Mouse (Mus musculus) retina, adult 2 months (tissue): Measurements from ENCODE around the gene Napsa.

Experiments
- DNase-seq: peaks from one replicate; pipeline ENCODE4 v3.0.0-alpha.2; 2012; ENCODE audit warnings: low read depth, low spot score

Gene Napsa

DNA sequence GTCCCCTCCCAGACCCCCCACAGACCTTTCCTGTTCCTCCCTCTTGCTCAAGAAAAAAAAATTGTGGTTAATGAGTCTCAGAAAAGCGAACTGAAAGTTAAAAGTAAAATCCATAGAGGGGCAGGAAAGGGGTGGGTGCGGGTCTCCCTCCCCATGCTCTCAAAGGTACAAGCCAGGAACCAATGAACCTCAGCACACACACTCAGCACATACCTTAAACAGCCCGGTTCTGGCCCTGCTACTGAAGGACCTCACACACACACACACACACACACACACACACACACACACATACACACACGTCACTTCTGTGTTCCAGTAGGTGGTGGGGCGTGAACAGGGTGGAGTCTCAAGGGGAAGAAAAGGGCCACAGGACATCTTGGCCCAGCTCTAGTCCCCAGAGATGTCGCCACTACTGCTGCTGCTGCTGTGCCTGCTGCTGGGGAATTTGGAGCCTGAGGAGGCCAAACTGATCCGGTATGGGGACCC lies at the start of gene Napsa:
Gene Napsa (plus strand): TSS at position 168 of the 489 bp plus-strand sequence.
- DNase-seq, result no peak

DNA sequence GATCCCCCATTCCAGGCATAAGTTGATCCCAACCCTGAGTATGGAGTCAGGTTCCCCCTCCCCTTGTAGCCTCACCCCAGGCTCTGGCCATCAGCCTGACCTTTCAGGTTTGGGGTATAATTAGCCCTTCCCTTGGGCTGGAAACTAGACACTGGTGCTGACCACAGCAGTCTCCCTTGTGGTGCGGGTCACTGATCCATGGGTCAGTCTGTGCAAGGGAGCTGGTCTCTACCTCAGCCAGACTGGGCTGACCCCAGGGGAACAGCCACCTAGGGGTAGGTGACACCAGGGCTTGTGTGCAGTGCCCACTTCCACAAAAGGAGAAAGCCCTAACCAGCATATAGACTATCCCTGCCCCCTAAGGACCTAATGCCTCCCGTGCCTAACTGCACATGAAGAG lies 49.1 kb upstream of the Napsa start:
- DNase-seq, result no peak

DNA sequence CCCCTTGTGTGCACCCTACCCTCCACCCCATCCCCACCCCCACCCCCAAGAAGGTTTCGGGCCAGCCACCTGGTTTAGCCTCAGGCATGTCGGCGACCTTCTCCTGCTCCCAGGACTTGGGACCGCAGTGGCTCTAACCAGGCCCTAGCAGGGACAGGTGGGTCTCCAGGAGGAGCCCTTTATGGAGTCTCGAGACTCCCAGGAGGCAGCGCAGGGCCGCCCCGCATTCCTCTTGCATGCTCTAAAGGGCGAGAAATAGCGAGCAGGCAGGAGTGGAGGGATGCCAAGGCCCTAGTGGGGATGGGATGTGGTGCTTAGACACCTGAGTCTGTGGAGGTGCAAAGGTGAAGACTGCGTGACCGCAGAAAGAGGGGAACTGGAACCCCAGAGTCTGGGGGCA lies 47.7 kb upstream of the Napsa start, which contains the start of gene Mybpc2:
Gene Mybpc2 (minus strand): TSS at position 155 of the 400 bp plus-strand sequence.
- no peak for DNase-seq

DNA sequence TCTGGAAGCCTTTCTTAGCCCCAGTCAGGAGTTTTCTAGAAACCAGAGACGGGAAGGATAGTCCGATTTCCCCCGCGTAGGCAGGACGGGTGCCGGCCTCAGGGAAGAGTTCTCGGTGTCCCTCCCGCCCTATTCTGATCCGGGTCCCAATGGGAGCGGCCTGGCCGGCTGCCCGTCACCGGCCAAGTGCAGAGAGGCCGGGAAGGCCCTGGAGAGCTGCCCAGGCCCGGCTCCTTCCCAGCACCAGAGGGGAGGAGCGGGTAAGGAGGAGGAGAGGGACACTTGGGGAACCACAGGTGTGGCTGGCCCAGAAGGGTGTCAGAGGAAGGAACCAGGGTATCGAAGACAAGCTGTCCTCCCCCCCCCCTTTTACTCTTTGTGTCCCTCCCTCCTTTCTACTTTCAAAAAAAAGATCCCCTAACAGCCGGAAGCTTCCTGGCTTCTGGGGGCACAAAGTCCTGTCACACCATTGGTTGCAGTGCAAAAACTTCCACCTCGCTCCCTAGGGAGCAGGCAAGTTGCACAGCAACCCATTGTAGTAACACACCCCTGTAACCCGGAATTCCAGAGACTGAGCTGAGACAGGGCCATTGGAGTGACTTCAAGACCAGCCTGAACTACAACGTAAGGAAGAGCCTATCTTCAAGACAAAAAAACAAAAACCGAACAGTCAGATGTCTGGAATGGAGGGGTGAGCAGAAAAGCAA lies 46.9 kb upstream of the Napsa start:
- no peak for DNase-seq

DNA sequence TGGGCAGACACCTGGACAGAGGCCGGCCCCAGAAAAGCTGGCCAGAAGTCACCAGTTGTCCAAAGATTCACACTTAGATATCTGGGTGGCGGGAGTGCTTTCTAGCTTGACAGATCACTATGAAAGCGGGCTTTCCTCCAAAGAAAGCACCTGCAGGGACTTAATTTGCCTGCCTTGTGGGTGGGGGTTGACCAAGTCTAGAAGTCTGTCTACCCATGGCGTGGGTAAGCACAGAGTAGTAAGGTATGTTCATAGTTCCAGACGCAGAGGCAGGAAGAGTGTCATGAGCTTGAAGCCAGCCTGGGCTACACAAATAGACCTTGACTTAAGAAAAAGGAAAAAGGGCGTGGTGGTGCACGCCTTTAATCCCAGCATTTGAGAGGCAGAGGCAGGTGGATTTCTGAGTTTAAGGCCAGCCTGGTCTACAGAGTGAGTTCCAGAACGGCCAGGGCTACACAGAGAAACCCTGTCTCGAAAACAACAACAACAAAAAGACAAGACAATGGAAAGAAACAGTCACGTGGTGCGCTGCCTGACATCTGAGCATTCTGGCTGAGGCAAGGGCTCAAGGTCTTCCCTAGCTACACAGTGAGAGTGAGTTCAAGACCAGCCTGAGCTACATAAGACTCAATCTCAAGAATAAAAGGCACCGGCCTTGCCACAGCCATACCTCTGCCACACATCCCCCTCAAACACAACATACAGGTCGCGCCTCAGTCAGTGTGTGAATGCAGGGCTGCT lies 45.6 kb upstream of the Napsa start:
- DNase-seq, result no peak

DNA sequence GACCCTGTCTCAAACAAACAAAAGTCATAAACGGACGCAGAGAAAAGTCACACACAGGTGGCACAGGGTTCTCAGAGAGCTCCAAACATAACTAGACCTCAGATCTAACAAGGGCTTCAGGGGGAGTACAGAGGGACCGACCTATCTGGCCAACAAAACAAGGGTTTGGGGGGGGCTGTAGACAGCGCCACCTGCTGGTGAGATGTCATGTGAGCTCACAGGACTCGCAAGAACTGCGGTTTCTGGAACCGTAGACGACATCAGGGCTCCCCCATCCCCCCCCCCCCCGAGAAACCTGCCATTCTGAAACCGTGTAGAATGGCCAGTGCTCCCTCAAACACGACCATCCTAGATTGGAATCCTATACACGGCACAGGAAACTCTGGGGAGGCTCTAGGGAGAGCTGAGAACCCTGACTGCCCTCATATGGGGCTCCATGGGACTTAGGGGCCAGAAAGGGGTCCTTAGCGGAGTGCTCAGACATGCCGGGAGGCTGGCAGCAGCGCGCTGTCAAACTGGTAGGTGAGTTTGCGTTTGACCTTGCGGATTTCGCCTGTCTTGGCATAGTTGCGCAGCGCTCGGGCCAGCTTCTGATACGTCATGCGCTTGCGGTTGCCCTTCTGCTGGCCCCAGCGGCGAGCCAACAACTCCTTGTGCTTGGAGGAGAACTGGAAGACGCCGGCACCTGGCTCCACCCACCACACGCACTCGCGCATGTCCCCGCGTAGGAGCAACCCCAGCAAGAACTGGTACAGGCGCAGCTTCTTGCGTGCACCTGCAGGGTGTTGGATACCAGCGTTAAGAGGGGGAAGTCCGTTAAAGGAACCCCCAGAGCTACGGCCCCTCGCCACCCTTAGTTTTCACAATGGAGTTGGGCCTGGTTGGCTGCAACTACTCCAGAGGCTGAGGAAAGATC lies 44.4 kb upstream of the Napsa start:
- DNase-seq, result peak; percentile 56

DNA sequence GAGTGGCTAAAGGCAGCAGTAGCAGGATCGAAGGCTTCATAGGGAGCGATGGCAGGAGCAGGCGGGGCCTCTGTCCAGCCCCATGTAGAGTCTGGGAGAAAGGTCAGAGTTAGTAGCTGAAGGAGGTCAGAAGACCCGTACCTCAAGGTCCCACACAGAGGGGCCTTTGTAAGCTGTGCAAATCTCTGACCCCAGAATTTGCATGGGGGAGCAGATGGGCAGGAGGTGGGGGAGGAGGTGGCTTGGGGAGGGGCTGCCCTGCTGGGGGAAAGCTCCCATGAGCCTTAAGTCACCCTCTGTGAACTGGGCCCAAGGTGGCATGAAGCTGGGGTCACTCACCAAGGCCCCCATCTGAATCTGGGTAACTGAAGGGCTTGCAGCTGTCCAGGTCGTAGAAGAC lies 42.7 kb upstream of the Napsa start:
- no peak for DNase-seq

DNA sequence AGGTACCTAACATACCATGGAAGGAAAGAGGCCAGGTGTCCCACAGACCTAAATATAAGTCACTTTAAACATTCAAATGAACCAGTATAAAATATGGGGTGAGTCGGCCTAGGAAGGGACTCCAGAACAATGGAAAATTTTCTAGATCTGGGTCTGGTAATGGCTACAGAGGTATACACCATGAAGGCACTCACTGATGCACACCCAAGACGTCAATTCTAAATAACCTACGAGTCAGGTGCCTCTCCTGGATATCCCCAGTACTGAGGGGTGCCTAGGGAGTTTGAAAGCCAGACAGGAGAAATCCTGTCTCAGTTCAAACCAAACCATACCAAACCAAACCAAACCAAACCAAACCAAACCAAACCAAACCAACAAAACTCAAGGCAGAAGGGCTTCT lies 41.7 kb upstream of the Napsa start:
- no peak for DNase-seq

DNA sequence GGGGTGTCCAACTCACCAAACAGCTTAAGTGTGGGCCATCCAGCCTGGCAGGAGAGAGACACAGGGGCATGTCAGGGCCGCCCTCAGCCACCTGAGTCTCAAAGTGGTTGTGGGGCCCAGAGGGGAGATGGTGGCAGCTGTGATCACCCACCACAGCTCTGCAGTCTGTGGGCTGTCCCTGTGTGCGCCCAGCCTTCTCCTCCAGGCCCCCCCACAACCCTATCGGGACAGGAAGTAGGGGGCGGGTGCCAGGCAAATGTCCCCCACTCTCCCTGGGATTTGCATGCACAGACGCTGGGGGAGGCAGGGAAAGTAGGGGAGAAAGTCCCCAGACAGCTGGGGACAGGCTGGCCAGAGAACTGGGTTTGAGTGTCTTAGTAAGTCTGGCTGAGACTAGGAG lies 41.0 kb upstream of the Napsa start:
- no peak for DNase-seq

DNA sequence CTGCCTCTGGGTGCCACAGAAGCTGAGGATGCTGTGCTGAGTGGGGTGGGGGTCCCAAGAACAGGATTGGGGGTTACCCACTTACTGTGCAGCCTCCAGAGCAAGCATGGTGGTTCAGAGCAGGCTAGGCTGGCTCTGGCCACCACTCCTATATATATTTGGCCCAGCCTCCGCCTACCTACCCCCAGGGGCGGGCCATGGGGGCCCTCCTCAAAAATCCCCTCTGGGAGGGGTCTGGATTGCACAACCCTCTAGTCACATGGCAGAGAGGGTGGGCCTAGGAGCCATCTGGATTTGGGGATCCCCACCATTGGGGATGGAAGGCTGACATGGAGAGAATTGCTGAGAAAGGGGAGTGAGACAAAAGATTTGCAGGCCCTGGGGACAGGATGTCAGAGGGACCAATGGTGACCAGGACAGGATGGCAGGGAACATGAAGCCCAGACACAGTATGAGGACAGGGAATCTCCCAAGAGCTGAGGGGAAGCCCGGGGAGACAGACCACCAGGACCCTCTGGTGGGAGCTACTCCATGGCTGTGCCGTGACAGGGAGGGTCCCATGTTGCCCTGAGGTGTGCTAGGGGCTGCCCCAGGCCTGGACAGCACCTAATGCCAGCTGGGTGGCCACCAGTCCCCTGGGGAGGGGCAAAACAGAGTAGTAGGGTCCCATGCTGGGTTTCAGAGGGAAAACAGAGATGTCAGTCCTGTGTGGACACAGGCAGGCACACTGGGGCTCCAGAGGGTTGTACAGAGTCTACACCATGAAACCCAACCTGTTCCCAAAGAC lies 40.0 kb upstream of the Napsa start, which contains the start of gene Spib:
Gene Spib (minus strand): TSS at position 126 of the 787 bp plus-strand sequence.
- no peak for DNase-seq

DNA sequence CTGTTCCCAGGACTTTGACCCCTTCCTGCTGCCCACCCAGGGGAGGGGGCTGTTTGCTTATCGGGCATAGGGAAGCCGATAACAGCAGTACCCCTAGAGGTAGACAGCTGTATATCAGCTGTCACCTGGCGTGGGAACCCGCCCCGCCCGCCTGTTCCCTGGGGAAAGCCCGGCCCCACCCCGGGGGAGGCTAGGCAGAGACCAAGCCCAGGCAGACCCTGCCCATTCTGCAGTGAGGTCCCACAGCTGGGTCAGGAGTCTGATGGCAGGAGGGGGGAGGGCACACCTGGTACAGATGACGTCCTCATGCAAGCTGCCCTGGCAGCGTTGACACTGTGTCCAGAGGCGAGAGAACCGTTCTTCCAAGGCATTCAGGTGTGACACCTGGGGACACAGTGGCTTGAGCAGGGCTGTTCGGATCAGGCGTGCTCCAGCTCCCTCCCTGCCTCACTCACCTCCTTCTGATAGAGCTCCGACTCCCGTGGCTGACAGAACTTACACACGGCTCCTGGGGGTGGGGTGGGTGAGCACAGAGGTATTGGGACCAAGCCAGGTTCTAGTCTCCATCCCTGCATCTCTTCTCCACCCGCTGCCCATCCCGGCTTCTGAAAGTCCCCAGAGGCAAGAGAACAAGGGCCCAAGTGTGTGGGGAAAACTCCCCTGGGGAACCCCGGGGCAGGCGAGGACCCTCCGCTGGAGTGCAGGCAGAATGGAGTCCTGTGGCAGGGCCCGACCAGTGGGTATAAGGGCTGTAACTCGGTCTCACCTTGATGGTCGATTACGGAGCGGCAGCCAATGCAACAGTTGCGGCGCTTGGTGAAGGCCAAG lies 39.0 kb upstream of the Napsa start:
- DNase-seq, result no peak

DNA sequence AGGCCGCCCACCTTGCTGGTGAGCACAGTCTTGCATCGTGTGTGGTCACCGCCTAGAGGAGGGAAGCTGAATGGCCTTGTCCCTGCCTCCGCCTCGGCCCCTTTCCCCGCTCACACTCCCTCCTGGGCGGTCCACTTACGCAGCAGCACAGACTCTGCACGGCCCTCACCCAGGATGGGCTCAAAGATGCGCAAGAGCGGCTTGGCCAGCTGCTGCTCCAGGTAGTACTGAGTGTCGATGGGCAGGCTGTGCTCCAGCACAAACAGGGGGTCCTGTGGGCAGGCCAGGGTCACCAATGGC lies 38.5 kb upstream of the Napsa start:
- no peak for DNase-seq

DNA sequence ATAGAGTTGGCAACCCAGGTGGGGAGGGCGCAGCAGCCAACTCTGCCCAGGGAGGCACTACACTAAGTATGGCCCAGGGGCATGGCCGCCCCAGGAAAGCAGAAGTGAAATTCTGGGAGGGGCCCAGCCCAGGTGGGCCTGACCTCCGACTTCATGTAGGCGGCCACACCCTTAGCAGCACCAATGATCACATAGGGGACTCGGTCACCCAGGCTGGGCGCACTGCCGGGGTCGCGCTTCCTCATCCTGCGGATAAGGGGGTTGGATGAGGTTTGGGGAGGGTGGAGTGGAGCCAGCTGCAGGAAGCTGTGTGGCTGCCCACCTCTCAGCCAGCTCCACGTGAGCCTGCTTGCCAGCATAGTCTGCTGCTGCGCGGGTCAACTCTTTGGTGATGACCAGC lies 37.9 kb upstream of the Napsa start:
- no peak for DNase-seq

DNA sequence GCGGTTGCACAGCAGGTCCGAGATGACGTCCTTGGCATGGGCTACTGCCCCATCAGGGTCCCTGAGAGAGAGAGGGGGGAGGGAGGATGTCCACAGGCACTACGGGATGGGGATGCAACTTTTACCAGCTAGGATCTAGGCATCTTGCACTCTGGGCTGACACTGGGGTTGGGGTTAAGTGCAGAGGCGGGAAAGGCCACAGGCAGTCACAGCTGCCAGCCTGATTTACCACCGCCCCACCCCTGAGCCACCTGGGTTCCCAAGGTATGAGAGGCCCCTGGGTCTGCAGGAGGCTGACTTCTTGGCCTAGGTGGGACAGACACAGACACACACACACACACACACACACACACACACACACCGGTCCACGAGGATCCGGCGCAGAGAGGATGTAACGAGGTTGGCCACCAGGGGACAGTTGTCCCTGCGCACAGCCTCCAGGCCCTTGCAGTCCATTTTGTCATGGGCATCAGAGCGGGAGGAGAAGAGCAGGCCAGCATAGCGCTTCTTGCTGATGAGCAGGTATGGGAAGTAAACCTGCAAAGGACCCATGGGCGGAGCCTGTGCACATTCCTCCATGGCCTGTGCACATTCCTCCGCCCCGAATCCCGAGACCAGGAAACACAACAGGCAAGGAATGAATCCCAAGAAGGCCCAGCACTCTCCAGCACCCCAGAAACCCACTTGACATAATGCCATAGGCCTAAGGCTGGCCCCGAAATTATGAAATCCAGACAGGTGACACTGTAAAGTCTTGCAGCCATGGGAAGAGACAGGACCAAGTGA lies 37.3 kb upstream of the Napsa start:
- no peak for DNase-seq

DNA sequence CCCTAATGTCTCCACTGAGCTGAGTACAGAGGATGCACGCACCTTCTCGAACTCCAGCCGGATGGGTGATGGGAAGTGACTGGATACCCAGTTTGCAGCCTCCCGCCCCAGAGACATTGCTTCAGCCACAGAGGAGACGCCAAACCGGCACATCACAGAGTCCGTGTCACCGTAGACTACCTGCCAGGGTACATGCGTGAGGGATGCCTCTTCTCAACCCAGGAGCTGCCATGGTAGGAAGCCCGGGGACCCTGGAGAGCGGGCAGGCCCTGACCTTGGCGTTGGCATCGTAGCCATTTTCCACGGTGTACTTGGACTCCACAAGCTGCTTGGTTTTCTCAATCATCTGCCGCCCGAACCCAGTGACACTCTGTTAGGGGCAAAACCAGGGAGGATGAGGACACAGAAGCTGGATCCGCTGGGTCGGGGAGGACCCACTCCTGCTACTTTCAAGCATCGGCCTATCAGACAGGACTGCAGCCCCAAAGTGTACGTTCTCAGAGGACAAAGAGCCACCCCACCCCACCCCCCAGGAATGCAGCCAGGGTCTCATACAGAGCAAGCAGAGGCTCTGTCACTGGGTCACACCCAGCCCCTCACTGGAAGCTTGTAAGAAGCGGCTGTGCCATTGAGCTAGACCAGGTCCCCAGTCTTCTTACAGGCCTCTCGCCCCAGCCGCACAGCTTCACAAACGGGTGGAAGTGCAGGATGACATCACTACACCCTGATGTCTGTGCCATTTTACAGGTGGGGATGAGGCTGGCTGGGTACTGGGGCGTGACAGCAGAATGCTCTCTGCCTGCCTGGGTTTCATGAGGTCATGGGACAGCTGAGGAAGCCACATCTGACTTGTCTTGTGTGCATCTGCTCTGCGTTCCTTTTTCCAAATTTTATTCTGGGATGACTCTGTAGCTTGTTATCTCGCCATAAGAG lies 36.3 kb upstream of the Napsa start:
- DNase-seq, result no peak

DNA sequence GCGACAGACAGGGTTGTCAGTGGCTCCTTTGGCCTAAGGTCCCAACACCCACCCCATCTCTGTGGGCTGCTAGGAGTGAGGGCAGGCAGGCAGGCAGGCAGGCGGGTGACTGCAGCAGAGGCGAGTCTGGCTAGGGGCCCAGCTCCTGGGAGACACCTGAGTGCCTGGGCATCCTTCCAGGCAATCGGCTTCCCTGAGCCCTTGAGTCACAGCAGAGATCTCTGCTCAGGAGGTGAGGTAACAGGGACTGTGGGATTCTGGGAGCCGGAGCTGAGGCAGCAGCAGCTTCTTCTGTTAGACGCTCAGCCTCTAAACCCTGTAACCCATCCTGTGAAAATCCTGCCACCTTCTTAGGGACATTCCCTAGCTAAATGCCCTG lies 35.6 kb upstream of the Napsa start:
- no peak for DNase-seq

DNA sequence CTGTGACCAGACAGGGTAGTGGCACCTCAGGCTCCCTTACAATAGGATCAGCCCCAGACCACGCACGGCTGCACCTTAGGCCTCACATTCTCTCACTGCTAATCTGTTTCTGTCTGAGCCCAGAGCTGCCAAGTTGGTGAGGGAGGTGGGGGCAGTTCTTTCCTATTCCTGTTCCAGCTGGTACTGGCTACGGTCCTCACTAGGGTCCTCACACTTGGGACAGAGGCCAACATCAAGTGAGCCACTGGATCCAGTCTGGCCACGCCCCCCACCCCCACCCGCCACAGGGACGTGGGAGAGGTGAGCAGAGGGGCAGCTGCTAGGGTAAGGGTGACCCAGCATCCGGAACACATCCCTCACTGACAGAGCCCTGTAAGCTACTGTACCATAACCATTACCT lies 35.2 kb upstream of the Napsa start:
- no peak for DNase-seq

DNA sequence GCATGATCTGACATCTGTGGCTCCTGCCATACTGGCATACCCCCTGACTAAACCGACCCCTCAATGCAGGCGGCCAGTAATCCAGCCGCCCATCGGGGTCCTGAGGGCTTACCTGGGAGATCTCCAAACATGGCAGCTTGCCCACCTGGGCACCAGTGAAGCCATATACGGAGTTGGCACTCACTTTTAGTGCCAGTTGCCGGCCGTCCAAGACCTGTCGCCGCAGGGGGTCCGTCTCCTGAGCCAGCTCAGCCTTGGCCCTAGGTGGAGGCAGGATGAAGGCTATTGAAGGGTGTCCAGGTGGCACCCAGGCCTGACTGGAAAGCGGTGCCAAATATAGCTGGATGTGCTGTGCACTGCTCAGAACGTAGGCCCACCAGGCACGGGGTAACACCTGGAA lies 34.7 kb upstream of the Napsa start:
- no peak for DNase-seq
